Mouse (Mus musculus): ENCODE data around the gene Olfr588-ps1. TPM values are rescaled to one million over a fixed set of nuclear protein-coding genes. Genes with fewer than 3 reads are reported as not detected.
"Not testable (repeated sequence)": the region's sequence is repeated elsewhere in the genome, so short reads cannot be mapped to it uniquely, and the experiment has no call there.

Olfr588-ps1 gene
- not detected in 2 replicates for polyA plus RNA-seq (2012; rRNA removed)

DNA sequence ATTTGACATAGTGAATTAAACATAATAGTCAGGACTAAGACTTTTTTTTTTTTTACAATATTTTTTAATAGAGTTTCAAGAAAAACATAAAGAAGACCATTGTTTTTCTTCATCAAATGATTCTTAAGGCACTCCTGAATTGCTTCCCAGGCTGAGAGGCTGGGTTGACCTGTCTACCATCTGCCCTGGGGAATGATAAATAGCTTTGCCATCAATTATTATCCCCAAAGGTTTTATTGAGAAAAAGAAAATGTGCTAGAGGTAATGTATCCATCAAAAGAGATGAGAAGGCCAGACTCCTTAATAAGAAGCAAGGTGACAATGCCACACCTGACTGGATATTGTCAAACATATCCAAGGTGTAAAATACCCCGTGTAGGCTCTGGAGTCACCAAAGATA lies at the start of gene Olfr588-ps1:
Olfr588-ps1 (plus strand) TSS at position 301 of the 400 bp plus-strand sequence.
- Histone ChIP-seq H3K36me3 (ENCODE audit: control insufficient read depth, insufficient read depth, low read length) (no peaks in the 10 kb centered on the region), H3K4me1 (replicated peaks; ENCODE audit: control insufficient read depth, insufficient read depth, low read length) (no peaks in the 10 kb centered on the region), H3K4me3 (ENCODE audit: control insufficient read depth, insufficient read depth, low read length) (no peak within 1 kb of the TSS), H3K27me3 (ENCODE audit: control insufficient read depth, insufficient read depth, low read length) (no peaks in the 10 kb centered on the region), H3K27ac (ENCODE audit: control insufficient read depth, insufficient read depth, low read length) (no peak within 1 kb of the TSS)
- TF ChIP-seq CTCF (IDR thresholded peaks at IDR 0.05; ENCODE audit: borderline replicate concordance, control insufficient read depth, extremely low read depth, insufficient read depth, low read length, poor library complexity) (no peak), POLR2A (IDR thresholded peaks at IDR 0.05; ENCODE audit: control insufficient read depth, extremely low read depth, insufficient read depth, low read length, poor library complexity) (no peak)
- DNase-seq, result no peak
- WGBS, result 87% methylated on average over 1 of the region's 1 CpGs

DNA sequence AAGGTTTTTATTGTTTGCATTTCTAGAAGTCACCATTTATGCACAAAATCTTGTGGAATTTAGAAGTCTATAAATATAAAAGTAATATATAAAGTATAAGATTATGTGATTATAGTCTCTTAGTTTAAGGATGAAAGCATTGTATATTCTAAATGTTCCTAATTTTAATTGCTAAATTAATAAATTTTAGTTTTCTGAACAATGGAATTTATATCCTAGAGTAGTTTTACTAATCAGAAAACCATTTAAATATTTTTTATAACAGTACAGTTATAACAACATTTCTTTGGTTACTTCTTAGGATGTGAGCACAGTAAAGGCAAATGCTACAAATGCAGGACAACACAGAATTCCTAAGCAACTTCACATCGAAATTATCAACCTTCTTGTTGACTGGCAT lies 43.3 kb upstream of the Olfr588-ps1 start, which contains the start of gene Olfr585:
Olfr585 (plus strand) TSS at position 301 of the 400 bp plus-strand sequence.
- H3K27ac ChIP-seq (ENCODE audit: control insufficient read depth, insufficient read depth, low read length), result no peak within 1 kb of the TSS
- H3K27me3 ChIP-seq (ENCODE audit: control insufficient read depth, insufficient read depth, low read length), result no peaks in the 10 kb centered on the region
- TF ChIP-seq CTCF (IDR thresholded peaks at IDR 0.05; ENCODE audit: borderline replicate concordance, control insufficient read depth, extremely low read depth, insufficient read depth, low read length, poor library complexity) (no peak), POLR2A (IDR thresholded peaks at IDR 0.05; ENCODE audit: control insufficient read depth, extremely low read depth, insufficient read depth, low read length, poor library complexity) (no peak)
- H3K4me1 ChIP-seq (replicated peaks; ENCODE audit: control insufficient read depth, insufficient read depth, low read length), result no peaks in the 10 kb centered on the region
- no peak for DNase-seq
- no peaks in the 10 kb centered on the region for H3K36me3 ChIP-seq (ENCODE audit: control insufficient read depth, insufficient read depth, low read length)
- H3K4me3 ChIP-seq (ENCODE audit: control insufficient read depth, insufficient read depth, low read length), result no peak within 1 kb of the TSS
- 95% methylated on average over 1 of the region's 1 CpGs for WGBS

DNA sequence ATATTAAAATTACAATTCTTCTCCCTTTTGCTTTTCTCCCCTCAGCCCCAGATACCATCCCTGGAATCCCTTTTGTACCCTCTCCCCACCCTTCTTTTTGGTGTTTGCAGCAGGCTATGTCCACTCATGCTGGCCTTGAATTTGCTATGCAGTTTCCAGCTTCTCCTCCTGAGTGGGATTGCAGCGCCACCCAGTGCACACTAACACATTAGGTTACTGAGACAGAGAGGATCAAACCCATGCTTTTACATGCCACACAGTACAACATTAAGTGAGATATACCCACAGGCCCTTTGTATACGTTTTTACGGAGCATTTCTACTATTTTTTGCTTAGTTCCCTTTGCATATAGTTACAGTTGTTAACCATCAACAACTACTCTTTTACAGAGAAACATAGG lies 21.3 kb upstream of the Olfr588-ps1 start:
- Histone ChIP-seq H3K27me3 (ENCODE audit: control insufficient read depth, insufficient read depth, low read length) (no peaks in the 10 kb centered on the region), H3K36me3 (ENCODE audit: control insufficient read depth, insufficient read depth, low read length) (no peaks in the 10 kb centered on the region), H3K27ac (ENCODE audit: control insufficient read depth, insufficient read depth, low read length) (no peak overlapping the region), H3K4me3 (ENCODE audit: control insufficient read depth, insufficient read depth, low read length) (no peak overlapping the region), H3K4me1 (replicated peaks; ENCODE audit: control insufficient read depth, insufficient read depth, low read length) (no peaks in the 10 kb centered on the region)
- WGBS, result 73% methylated on average over 3 of the region's 3 CpGs
- no peak for TF ChIP-seq POLR2A (IDR thresholded peaks at IDR 0.05; ENCODE audit: control insufficient read depth, extremely low read depth, insufficient read depth, low read length, poor library complexity)
- no peak for TF ChIP-seq CTCF (IDR thresholded peaks at IDR 0.05; ENCODE audit: borderline replicate concordance, control insufficient read depth, extremely low read depth, insufficient read depth, low read length, poor library complexity)
- DNase-seq, result no peak

DNA sequence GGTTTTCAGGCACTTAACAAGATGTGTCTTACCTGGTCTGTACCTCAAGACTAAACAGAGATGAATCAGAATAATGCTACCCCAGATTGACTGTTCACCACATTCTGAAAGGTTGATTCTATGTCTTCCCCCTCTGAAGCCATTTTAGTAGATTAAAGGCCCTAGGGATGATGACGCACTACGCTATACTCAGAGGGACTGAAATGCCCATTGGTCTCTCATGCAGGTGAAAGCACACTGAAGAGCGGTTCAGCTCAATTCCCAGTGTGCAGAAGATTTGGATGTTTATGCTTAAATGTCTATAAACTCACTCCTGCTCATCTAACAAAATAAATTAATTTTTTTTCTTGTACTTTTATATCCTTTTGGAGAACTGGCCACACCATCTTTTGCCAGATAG lies 15.1 kb upstream of the Olfr588-ps1 start, which contains the start of gene Olfr586:
Olfr586 (minus strand) TSS at position 101 of the 400 bp plus-strand sequence.
- Histone ChIP-seq H3K4me1 (replicated peaks; ENCODE audit: control insufficient read depth, insufficient read depth, low read length) (no peaks in the 10 kb centered on the region), H3K4me3 (ENCODE audit: control insufficient read depth, insufficient read depth, low read length) (no peak within 1 kb of the TSS), H3K27ac (ENCODE audit: control insufficient read depth, insufficient read depth, low read length) (no peak within 1 kb of the TSS), H3K36me3 (ENCODE audit: control insufficient read depth, insufficient read depth, low read length) (no peaks in the 10 kb centered on the region), H3K27me3 (ENCODE audit: control insufficient read depth, insufficient read depth, low read length) (no peaks in the 10 kb centered on the region)
- TF ChIP-seq CTCF (IDR thresholded peaks at IDR 0.05; ENCODE audit: borderline replicate concordance, control insufficient read depth, extremely low read depth, insufficient read depth, low read length, poor library complexity) (no peak), POLR2A (IDR thresholded peaks at IDR 0.05; ENCODE audit: control insufficient read depth, extremely low read depth, insufficient read depth, low read length, poor library complexity) (no peak)
- no peak for DNase-seq
- WGBS, result 97% methylated on average over 3 of the region's 3 CpGs

DNA sequence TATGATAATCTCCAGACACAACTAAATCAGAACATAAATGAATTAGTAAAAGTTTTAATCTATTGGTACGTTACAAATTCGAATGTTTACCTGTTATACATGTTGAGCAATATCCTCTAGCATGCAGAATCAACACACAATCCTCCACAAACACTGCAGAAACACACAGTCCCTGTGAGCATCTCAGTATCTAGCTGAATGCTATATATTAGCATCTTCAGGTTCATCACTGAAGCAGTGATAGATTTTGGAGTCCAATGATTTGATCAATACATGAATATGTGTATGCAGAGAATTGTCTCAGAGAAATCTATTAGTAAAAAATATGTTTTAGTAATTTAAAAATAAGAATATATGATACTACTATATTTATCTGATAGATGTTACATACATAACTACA lies 15.6 kb downstream of the Olfr588-ps1 start, which contains the start of gene Olfr589:
Olfr589 (minus strand) TSS at position 101 of the 400 bp plus-strand sequence.
- Histone ChIP-seq H3K4me1 (replicated peaks; ENCODE audit: control insufficient read depth, insufficient read depth, low read length) (no peaks in the 10 kb centered on the region), H3K4me3 (ENCODE audit: control insufficient read depth, insufficient read depth, low read length) (no peak within 1 kb of the TSS), H3K27me3 (ENCODE audit: control insufficient read depth, insufficient read depth, low read length) (no peaks in the 10 kb centered on the region), H3K27ac (ENCODE audit: control insufficient read depth, insufficient read depth, low read length) (no peak within 1 kb of the TSS), H3K36me3 (ENCODE audit: control insufficient read depth, insufficient read depth, low read length) (no peaks in the 10 kb centered on the region)
- WGBS, result 72% methylated on average over 2 of the region's 2 CpGs
- TF ChIP-seq CTCF (IDR thresholded peaks at IDR 0.05; ENCODE audit: borderline replicate concordance, control insufficient read depth, extremely low read depth, insufficient read depth, low read length, poor library complexity) (no peak), POLR2A (IDR thresholded peaks at IDR 0.05; ENCODE audit: control insufficient read depth, extremely low read depth, insufficient read depth, low read length, poor library complexity) (no peak)
- DNase-seq, result no peak

DNA sequence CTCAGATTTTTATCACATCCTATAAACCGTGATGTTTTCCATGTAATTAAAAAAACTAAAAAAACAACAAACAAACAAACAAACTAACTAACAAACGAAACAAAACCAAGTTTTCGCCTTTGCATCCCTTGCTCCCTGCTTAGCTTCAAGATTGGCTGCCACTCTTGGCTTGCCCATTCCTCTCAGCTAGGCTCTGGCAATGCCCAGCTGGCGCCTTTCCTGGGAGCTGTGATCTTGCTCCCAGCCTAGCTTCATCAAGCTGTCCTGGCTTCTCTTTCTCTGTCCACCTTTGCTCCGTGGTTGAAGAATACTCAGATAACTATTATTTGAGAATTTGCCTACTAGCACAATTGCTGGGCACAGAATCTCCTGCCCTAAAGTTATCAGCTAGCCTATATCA lies 29.0 kb downstream of the Olfr588-ps1 start:
- no peaks in the 10 kb centered on the region for H3K27me3 ChIP-seq (ENCODE audit: control insufficient read depth, insufficient read depth, low read length)
- no peaks in the 10 kb centered on the region for H3K4me1 ChIP-seq (replicated peaks; ENCODE audit: control insufficient read depth, insufficient read depth, low read length)
- WGBS, result 85% methylated on average over 5 of the region's 5 CpGs
- DNase-seq, result no peak
- no peak overlapping the region for H3K27ac ChIP-seq (ENCODE audit: control insufficient read depth, insufficient read depth, low read length)
- no peak for TF ChIP-seq POLR2A (IDR thresholded peaks at IDR 0.05; ENCODE audit: control insufficient read depth, extremely low read depth, insufficient read depth, low read length, poor library complexity)
- no peak for TF ChIP-seq CTCF (IDR thresholded peaks at IDR 0.05; ENCODE audit: borderline replicate concordance, control insufficient read depth, extremely low read depth, insufficient read depth, low read length, poor library complexity)
- H3K4me3 ChIP-seq (ENCODE audit: control insufficient read depth, insufficient read depth, low read length), result no peak overlapping the region
- no peaks in the 10 kb centered on the region for H3K36me3 ChIP-seq (ENCODE audit: control insufficient read depth, insufficient read depth, low read length)

DNA sequence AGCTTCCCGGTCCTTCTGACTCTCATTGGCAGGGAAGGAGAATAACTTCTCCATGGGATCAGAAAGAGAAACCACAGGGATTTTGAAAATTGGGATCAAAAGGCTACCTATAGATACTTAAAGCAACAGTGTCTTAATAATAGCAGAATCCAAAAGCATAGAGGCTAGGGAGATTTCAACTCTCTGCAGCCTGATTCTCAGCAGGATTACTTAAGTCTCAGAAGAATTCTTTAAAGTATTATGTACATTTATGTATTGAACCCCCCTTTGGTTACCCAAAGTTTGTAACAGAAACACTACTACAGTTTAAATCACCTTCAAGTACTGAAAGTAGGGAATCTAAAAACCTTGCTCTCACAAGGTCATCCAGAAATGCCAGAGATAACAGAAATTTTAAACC lies 37.6 kb downstream of the Olfr588-ps1 start, which contains the start of gene Olfr591:
Olfr591 (minus strand) TSS at position 101 of the 400 bp plus-strand sequence.
- 90% methylated on average over 1 of the region's 1 CpGs for WGBS
- Histone ChIP-seq H3K27me3 (ENCODE audit: control insufficient read depth, insufficient read depth, low read length) (no peaks in the 10 kb centered on the region), H3K36me3 (ENCODE audit: control insufficient read depth, insufficient read depth, low read length) (no peaks in the 10 kb centered on the region), H3K27ac (ENCODE audit: control insufficient read depth, insufficient read depth, low read length) (no peak within 1 kb of the TSS), H3K4me3 (ENCODE audit: control insufficient read depth, insufficient read depth, low read length) (no peak within 1 kb of the TSS), H3K4me1 (replicated peaks; ENCODE audit: control insufficient read depth, insufficient read depth, low read length) (no peaks in the 10 kb centered on the region)
- TF ChIP-seq POLR2A (IDR thresholded peaks at IDR 0.05; ENCODE audit: control insufficient read depth, extremely low read depth, insufficient read depth, low read length, poor library complexity) (no peak), CTCF (IDR thresholded peaks at IDR 0.05; ENCODE audit: borderline replicate concordance, control insufficient read depth, extremely low read depth, insufficient read depth, low read length, poor library complexity) (no peak)
- DNase-seq, result no peak

DNA sequence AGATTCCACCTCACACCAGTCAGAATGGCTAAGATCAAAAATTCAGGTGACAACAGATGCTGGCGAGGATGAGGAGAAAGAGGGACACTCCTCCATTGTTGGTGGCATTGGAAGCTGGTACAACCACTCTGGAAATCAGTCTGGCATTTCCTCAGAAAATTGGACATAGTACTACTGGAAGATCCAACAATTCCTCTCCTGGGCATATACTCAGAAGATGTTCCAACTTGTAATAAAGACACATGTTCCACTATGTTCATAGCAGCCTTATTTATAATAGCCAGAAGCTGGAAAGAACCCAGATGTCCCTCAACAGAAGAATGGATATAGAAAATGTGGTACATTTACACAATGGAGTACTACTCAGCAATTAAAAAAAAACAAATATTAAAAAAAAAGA lies 43.8 kb downstream of the Olfr588-ps1 start, which contains the start of gene Olfr592:
Olfr592 (plus strand) TSS at position 301 of the 400 bp plus-strand sequence.
- not testable (repeated sequence) for H3K27me3 ChIP-seq (ENCODE audit: control insufficient read depth, insufficient read depth, low read length); H3K4me1 ChIP-seq (replicated peaks; ENCODE audit: control insufficient read depth, insufficient read depth, low read length); H3K27ac ChIP-seq (ENCODE audit: control insufficient read depth, insufficient read depth, low read length); DNase-seq; H3K4me3 ChIP-seq (ENCODE audit: control insufficient read depth, insufficient read depth, low read length); H3K36me3 ChIP-seq (ENCODE audit: control insufficient read depth, insufficient read depth, low read length)
- WGBS, result 85% methylated on average over 1 of the region's 1 CpGs
